Mouse (Mus musculus) midbrain, embryonic 11.5 days (tissue): ENCODE measurements around the gene Cep72. TPM values are rescaled to one million over a fixed set of nuclear protein-coding genes. Genes with fewer than 3 reads are reported as not detected.

Experiments used
- ATAC-seq: fragments of 200-750 bp; cut with Nextera tagmentation; 2 replicates; pipeline ENCODE4 v1.8.0; 2017; ENCODE audit warnings: moderate TSS enrichment, moderate library complexity; ENCODE audit not compliant: low FRiP score
- DNase-seq: peaks from one replicate; pipeline ENCODE4 v3.0.0; 2015; ENCODE audit warnings: low spot score; ENCODE audit errors: missing footprints
- H3K27ac ChIP-seq: fragments of 300-500 bp; sonication (generic); 2 replicates; pipeline ENCODE4 v1.5.1; 2014; ENCODE audit warnings: low read depth, low read length
- H3K27me3 ChIP-seq: fragments of 300-500 bp; sonication (generic); 2 replicates; pipeline ENCODE4 v1.6.1; 2014; ENCODE audit warnings: mild to moderate bottlenecking, low read length, moderate library complexity, mixed read lengths; ENCODE audit not compliant: control insufficient read depth, insufficient read depth
- H3K36me3 ChIP-seq: fragments of 300-500 bp; sonication (generic); 2 replicates; pipeline ENCODE4 v1.6.1; 2014; ENCODE audit warnings: mild to moderate bottlenecking, low read length, moderate library complexity, mixed read lengths; ENCODE audit not compliant: control insufficient read depth, insufficient read depth
- H3K4me1 ChIP-seq: fragments of 300-500 bp; sonication (generic); 2 replicates; pipeline ENCODE4 v1.6.1; 2014; ENCODE audit warnings: low read length; ENCODE audit not compliant: control insufficient read depth, insufficient read depth
- H3K4me2 ChIP-seq: fragments of 300-500 bp; sonication (generic); 2 replicates; pipeline ENCODE4 v1.6.1; 2014; ENCODE audit warnings: mild to moderate bottlenecking, moderate library complexity
- H3K4me3 ChIP-seq: fragments of 300-500 bp; sonication (generic); 2 replicates; pipeline ENCODE4 v1.5.1; 2014; ENCODE audit warnings: low read depth, low read length
- H3K9ac ChIP-seq: fragments of 300-500 bp; sonication (generic); 2 replicates; pipeline ENCODE4 v1.6.1; 2014; ENCODE audit warnings: low read length
- H3K9me3 ChIP-seq: fragments of 300-500 bp; sonication (generic); 2 replicates; pipeline ENCODE4 v1.6.1; 2016; ENCODE audit warnings: low read length; ENCODE audit not compliant: control insufficient read depth
- WGBS: fragments of 180-500 bp; shearing (Covaris S2); extraction: QIAGEN DNeasy Blood & Tissue Kit; methylation state at CpG from one replicate; pipeline ENCODE4 v1.1.7; 2014; 5-methylcytosine and 5-hydroxymethylcytosine counted together
- polyA plus RNA-seq: library from polyadenylated mRNA; unstranded; fragments of >200 nt; fragmentation: Nextera tagmentation; extraction: Ambion mirVana; gene quantifications from 2 replicates; pipeline ENCODE4 v1.2.1, GENCODE M21; 2014

Cep72 gene
- polyA plus RNA-seq, 1 experiment from 2014 or later, result 23.5 TPM

GRCm38 (mm10) chr13:74001492-74001891 lies 60.6 kb downstream of the Cep72 start:
- H3K27ac ChIP-seq, result no peak overlapping the region
- WGBS, result 75% methylated on average over 4 of the region's 4 CpGs
- H3K4me1 ChIP-seq, result no peaks in the 10 kb centered on the region
- ATAC-seq (no peak), DNase-seq (no peak)
- H3K4me2 ChIP-seq, result no peak overlapping the region
- H3K36me3 ChIP-seq, result no peaks in the 10 kb centered on the region
- H3K27me3 ChIP-seq, result no peaks in the 10 kb centered on the region
- H3K4me3 ChIP-seq, result no peak overlapping the region
- no peak overlapping the region for H3K9ac ChIP-seq
- no peaks in the 10 kb centered on the region for H3K9me3 ChIP-seq

- Histone ChIP-seq H3K36me3 (no peaks in the 10 kb centered on the region), H3K4me1 (no peaks in the 10 kb centered on the region), H3K27me3 (no peaks in the 10 kb centered on the region), H3K4me2 (no peak overlapping the region), H3K27ac (no peak overlapping the region), H3K9ac (no peak overlapping the region), H3K4me3 (no peak overlapping the region), H3K9me3 (no peaks in the 10 kb centered on the region)
- DNase-seq, result no peak
- ATAC-seq, result no peak
- 74% methylated on average over 6 of the region's 6 CpGs for WGBS
Observed at GRCm38 (mm10) chr13:74000961-74001360, 61.1 kb downstream of the Cep72 start.

GRCm38 (mm10) chr13:74000519-74000918 lies 61.6 kb downstream of the Cep72 start:
- H3K4me2 ChIP-seq, result no peak overlapping the region
- H3K9ac ChIP-seq, result no peak overlapping the region
- no peaks in the 10 kb centered on the region for H3K9me3 ChIP-seq
- no peak for DNase-seq
- H3K27ac ChIP-seq, result no peak overlapping the region
- H3K4me3 ChIP-seq, result no peak overlapping the region
- no peaks in the 10 kb centered on the region for H3K36me3 ChIP-seq
- no peaks in the 10 kb centered on the region for H3K27me3 ChIP-seq
- ATAC-seq, result no peak
- H3K4me1 ChIP-seq, result no peaks in the 10 kb centered on the region

- no peaks in the 10 kb centered on the region for H3K9me3 ChIP-seq
- H3K9ac ChIP-seq, result no peak overlapping the region
- 92% methylated on average over 4 of the region's 4 CpGs for WGBS
- DNase-seq (no peak), ATAC-seq (no peak)
- H3K4me2 ChIP-seq, result no peak overlapping the region
- H3K4me3 ChIP-seq, result no peak overlapping the region
- no peak overlapping the region for H3K27ac ChIP-seq
- H3K4me1 ChIP-seq, result no peaks in the 10 kb centered on the region
- no peaks in the 10 kb centered on the region for H3K36me3 ChIP-seq
- H3K27me3 ChIP-seq, result no peaks in the 10 kb centered on the region
Observed at GRCm38 (mm10) chr13:73996456-73996855, 65.6 kb downstream of the Cep72 start.

GRCm38 (mm10) chr13:73991267-73991666 lies 70.8 kb downstream of the Cep72 start:
- no peak for ATAC-seq
- Histone ChIP-seq H3K9me3 (no peaks in the 10 kb centered on the region), H3K27ac (no peak overlapping the region), H3K4me3 (no peak overlapping the region), H3K27me3 (no peaks in the 10 kb centered on the region), H3K36me3 (no peaks in the 10 kb centered on the region), H3K4me2 (no peak overlapping the region), H3K9ac (no peak overlapping the region), H3K4me1 (no peaks in the 10 kb centered on the region)
- no peak for DNase-seq
- WGBS, result 86% methylated on average over 5 of the region's 5 CpGs

- Histone ChIP-seq H3K27me3 (no peaks in the 10 kb centered on the region), H3K4me2 (no peak overlapping the region), H3K36me3 (no peaks in the 10 kb centered on the region), H3K27ac (no peak overlapping the region), H3K4me1 (no peaks in the 10 kb centered on the region), H3K9me3 (no peaks in the 10 kb centered on the region), H3K4me3 (no peak overlapping the region), H3K9ac (no peak overlapping the region)
- WGBS, result 81% methylated on average over 2 of the region's 2 CpGs
- no peak for ATAC-seq
- no peak for DNase-seq
Observed at GRCm38 (mm10) chr13:73990761-73991160, 71.3 kb downstream of the Cep72 start.

- H3K4me1 ChIP-seq, result no peaks in the 10 kb centered on the region
- WGBS, result 80% methylated on average over 5 of the region's 5 CpGs
- no peaks in the 10 kb centered on the region for H3K9me3 ChIP-seq
- H3K27ac ChIP-seq, result no peak overlapping the region
- no peak overlapping the region for H3K9ac ChIP-seq
- no peak overlapping the region for H3K4me3 ChIP-seq
- no peaks in the 10 kb centered on the region for H3K27me3 ChIP-seq
- no peak overlapping the region for H3K4me2 ChIP-seq
- ATAC-seq, result no peak
- DNase-seq, result no peak
- H3K36me3 ChIP-seq, result no peaks in the 10 kb centered on the region
Observed at GRCm38 (mm10) chr13:73990325-73990724, 71.8 kb downstream of the Cep72 start.

Other genes with a start within 250 kb of the Cep72 start
- gene Nkd2, start 214.7 kb downstream of the Cep72 start, polyA plus RNA-seq, result 8.4 and 9.8 TPM in 2 replicates
- 53.4 and 57.1 TPM in 2 replicates for gene Trip13, start 124.5 kb downstream of the Cep72 start, polyA plus RNA-seq
- gene Brd9, start 124.5 kb downstream of the Cep72 start, polyA plus RNA-seq, result 76.7 and 84.8 TPM in 2 replicates
- gene Zdhhc11, start 98.4 kb downstream of the Cep72 start, polyA plus RNA-seq, result not detected in 2 replicates
- gene Tppp, start 52.9 kb downstream of the Cep72 start, polyA plus RNA-seq, result 3.4 and 3.8 TPM in 2 replicates
- 0.03 TPM in 1 of 2 replicates, not detected in the other for gene Slc9a3, start 59.2 kb upstream of the Cep72 start, polyA plus RNA-seq
- 69.4 and 71.2 TPM in 2 replicates for gene Exoc3, start 146.4 kb upstream of the Cep72 start, polyA plus RNA-seq
- 1.4 and 1.5 TPM in 2 replicates for gene Ahrr, start 230.0 kb upstream of the Cep72 start, polyA plus RNA-seq